Mouse (Mus musculus) R1 (cell line): ENCODE measurements at regions not wholly inside any gene's neighbourhood (a gene's known extent, or its start where the extent isn't known, plus 50 kb on each side); places are given as distances from the start of the nearest gene placed in this dataset.
A peak's percentile ranks its signal among the peaks of the same experiment; 100 is the strongest.

ENCODE experiments used
- DNase-seq: peaks from one replicate; pipeline ENCODE4 v3.0.0-alpha.2; 2018; ENCODE audit warnings: low read depth, low spot score

- DNase-seq, result no peak
Observed at GRCm38 (mm10) chr1:194041393-194042352, 576.3 kb upstream of the Plxna2 start.

GRCm38 (mm10) chr1:194038711-194039110, 579.3 kb upstream of the Plxna2 start:
- DNase-seq, result no peak

- DNase-seq, result peak; percentile 60
Observed at GRCm38 (mm10) chr1:194034199-194034883, 583.7 kb upstream of the Plxna2 start.

GRCm38 (mm10) chr1:194032603-194033002, 585.4 kb upstream of the Plxna2 start:
- DNase-seq, result no peak

GRCm38 (mm10) chr1:194030651-194031228, 587.3 kb upstream of the Plxna2 start:
- DNase-seq, result no peak

- no peak for DNase-seq
Observed at GRCm38 (mm10) chr1:194026958-194027692, 590.9 kb upstream of the Plxna2 start.

DNA sequence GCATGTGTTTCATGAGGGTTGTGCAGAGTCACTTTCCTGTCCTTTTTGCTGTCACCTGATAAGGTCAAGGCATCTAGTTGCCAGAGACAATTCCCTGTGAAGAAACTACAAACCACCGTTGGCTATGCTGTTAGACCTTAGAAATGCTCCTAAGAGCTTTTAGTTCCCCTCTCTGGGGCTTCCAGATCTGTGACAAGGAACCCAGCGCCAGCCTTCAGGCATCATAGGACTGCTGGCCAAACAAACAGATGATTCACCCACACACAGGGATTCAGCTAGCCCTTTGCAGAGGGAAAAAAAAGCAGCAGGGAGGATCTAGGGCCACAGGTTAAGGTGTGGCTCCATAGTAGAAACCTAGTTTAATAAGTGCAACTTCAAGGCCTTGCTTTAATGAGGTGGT, 591.8 kb upstream of the Plxna2 start:
- DNase-seq, result no peak

GRCm38 (mm10) chr1:194019282-194019681, 598.7 kb upstream of the Plxna2 start:
- DNase-seq, result no peak

DNA sequence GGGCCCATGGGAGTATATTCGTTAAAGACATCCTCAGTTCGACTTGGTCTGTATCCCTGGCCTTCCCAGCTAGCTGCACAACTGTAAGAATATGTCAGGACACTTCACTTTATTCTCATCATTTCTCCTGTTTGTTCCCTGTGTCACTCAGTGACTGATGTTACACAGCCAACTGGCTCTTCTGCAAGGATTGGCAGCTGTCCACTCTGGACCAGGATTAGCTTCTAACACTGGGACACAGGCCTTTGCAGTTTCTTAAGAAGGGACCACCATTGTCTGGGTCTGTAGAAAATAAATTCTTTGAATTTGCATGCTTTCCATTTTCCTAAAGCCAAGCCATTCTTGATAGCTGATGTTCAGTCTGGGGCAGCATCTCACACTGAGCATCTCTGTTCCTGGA, 622.1 kb upstream of the Camk1g start:
- DNase-seq, result no peak

GRCm38 (mm10) chr1:193989956-193990675, 620.0 kb upstream of the Camk1g start:
- DNase-seq, result no peak

DNA sequence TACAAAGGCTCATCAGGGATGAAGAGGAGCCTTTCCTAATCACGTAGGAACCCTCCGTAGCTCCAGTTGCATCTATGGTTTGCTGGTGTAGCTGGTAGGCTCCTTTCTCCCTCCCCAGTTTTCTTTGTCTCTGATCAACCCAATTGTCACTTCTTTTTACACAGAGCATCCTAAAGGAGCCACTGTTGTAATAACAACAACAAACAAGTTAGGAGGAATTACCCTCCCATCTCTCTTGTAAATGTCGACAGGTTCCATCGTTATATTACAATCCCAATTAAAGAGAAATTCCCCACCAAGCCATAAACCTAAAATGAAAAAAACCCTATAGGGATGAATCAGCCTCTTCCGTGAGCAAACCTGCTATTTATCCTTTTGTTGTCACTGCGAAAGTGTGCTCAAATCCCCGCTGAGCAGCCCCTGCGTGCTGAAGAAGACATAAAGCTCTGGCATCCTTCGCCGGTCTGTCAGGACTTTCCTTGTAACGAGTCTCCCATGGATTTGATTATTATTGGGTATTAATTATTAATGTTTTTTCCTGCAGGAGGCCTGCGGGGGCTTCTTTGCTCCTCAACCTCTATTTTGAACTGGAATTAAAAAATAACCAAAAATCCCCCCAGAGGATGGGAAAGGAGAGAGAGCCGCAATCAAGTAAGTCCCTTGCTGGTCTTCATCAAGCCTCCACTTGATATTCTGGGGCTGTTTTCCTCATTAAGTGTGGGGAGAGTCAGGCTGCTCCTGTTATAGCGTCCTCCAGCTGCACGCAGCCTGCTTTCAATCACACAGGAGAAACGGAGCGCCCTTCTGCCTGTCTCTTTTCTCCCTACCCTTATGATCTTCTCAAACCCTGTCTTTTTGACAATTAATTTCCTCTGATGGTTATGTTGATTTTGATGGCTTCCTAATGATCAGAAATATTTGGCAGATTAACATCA, 619.1 kb upstream of the Camk1g start:
- no peak for DNase-seq

GRCm38 (mm10) chr1:193980571-193980970, 610.5 kb upstream of the Camk1g start:
- DNase-seq, result no peak

DNA sequence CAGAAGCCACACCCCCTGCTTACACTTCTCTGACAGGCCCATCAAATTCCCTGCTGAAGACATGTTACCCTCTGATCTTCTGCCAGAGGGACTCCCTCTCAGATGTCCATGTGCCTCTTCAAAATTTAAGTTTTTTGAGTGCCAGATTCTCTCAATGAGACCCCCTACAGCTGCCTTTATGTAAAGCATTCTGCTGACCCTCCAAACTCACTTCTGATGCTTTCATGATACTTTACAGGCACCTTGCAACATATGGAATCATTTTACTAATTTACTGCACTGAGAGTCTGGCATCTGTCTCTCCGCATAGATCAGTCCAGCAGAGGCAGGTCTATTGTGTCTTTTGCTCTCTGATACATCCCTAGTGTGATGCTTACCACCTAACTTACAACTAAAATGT, 601.4 kb upstream of the Camk1g start:
- DNase-seq, result no peak

- DNase-seq, result no peak
Observed at GRCm38 (mm10) chr1:193969264-193969908, 599.3 kb upstream of the Camk1g start.

GRCm38 (mm10) chr1:193967957-193968926, 598.1 kb upstream of the Camk1g start:
- no peak for DNase-seq

DNA sequence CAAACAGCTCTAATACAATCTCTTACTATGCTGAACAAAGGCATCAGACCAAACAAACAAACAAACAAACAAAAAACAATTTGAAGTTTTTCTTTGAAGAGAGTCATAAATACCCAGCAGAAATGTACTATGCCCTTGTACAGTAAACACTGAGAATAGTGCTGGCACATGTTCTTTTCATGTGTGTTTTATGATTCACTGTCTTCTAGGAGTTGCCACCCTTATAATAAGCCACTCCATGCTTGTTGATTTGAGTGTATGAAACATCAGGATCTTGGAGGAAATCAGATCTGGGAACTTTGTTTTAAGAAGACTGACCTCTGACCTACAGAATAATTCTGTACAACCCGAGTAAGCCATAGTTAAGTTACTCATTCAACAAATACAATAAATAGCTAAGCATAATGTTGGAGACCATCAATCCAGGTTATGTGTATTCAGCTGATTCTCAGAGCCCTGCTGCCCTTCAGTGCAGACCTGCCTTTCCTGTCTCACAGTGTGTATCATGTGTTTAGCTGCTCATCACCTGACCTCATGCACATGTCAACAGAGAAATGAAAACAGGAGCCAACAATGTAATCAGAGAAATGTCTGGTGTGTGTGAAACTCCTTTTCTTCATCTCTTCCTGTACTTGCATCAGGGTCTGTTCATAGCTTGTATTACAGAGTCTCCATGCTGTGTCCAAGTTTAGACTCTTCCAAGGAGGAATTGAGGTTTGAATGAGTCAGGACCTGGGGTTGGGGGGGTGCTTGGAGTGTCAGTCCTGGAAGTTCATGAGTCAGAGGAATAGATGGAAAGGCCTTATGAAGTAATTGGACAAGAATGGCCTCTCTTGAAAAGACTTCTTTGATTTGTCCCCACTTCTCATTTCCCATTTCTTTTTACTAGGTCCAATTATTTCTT, 596.8 kb upstream of the Camk1g start:
- no peak for DNase-seq

GRCm38 (mm10) chr1:193965278-193965677, 595.2 kb upstream of the Camk1g start:
- no peak for DNase-seq
